Mouse (Mus musculus) liver (tissue): Measurements from ENCODE around the gene Rad52.

ENCODE experiments used
- DNase-seq: peaks from one replicate; pipeline ENCODE4 v3.0.0-alpha.2; 2020; ENCODE audit warnings: mixed read lengths

Rad52 gene

DNA sequence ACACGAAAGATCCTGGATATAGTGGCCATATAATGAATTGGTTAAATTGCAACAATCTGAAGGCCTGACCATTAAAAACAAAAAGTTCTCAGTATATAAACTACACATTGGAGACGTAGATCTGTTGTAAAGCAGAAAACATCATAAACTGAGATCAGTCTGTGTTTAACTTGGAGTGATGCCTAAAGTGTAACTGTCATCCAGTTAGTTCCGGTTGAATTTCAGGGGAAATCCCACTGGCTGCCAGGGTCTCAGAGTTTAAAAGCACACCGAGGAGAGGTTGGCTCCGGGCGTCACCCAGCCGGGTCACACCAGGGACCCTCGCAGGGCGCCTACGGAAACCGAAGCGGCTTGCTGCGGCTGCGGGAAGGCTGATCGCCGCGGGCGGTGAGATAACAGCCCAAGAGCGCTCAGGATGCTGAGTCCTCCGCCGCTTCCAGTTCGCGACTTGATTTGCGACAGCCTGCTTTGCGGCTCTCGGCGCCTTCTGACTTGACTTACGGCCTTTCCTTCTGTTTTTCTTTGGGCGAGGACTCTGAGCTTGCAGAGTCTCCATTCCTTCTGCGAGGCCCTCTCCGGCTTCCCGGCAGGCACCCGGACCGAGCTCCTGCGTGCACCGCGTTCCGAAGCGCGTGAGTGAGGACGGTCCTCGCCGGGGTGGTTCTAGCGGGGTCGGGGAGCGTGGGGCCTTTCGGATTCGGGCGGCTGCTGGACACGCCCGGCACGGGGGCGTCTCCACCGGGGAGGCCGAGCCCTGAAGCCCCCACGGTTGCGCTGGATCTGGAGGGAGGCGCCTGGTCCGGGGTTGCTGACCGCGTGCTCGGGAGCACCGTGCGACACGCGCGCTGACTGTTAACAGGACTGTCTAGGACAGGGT lies at the start of gene Rad52:
Rad52 (plus strand) TSS at position 495 of the 877 bp plus-strand sequence.
- peak; percentile 90 for DNase-seq

GRCm38 (mm10) chr6:119854156-119854555 lies 48.3 kb upstream of the Rad52 start:
- no peak for DNase-seq

DNA sequence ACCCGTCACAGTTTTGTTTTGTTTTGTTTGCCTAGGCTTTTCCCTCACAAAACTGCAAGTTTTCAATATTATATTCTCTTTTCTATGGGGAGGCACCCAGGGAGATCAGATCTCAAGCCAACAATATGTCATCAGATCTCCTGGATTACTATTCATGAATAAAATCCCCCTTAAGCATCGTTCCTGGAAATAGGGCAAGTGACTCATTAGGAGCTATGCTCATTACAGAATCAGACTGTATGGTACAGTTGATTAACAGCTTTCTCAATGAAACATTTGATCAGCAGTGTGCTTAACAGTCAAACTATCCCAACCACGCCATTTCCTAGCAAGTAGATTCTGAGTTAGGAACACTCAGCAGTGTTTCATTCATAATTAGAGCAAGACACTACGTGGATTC lies 47.0 kb upstream of the Rad52 start:
- no peak for DNase-seq

GRCm38 (mm10) chr6:119860236-119860635 lies 42.3 kb upstream of the Rad52 start:
- no peak for DNase-seq

- no peak for DNase-seq
Observed at GRCm38 (mm10) chr6:119861519-119861918, 41.0 kb upstream of the Rad52 start.

DNA sequence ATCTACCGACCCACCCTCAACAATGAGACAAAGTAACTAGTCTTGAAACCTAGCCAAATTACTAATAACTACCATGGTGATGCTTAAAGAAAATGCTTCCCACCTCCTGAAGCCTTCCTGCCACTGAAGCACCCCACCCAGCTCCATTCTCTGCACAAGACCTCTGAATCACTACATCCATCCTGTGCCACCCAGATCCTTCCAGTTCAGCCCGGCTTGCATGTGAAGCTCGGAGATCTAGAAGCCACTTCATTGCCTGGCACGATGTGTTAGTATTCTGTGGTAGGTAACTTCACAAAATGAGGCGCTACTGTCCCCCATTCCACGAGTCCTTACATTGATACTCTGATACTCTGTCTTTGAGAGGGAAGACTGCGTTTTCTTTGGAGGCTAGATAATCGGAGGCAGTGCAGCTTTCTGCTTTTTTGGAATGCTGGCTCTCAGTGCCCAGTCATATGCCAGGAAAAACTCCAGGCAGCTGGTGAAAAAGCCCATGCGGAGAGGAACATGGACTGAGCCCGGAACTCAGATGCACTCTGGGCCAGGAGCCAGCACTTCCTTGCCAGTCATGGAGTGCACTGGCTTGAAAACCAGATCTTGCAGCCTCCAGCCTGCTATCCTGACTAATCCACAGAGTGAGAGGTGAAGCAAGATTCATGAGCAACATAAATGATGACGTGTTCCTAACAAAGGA lies 38.0 kb upstream of the Rad52 start:
- DNase-seq, result no peak

DNA sequence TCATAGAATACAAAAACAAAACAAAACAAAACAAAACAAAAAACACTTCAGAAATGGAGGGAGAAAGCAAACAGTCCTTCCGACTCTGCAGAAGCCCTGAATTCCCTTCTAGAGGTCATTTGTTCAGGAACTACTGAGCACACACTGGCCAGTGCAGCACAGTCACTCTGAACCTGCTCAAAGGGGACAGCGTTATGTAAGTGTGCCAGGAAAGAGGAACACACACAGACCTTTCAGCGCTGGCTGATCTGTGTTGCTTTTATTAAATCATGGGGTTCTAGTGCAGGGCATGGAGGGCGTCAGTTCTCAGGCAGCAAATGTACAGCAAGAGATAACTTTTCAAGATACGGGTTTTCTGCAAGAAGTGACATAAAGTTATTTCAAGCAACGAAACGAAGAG lies 19.3 kb upstream of the Rad52 start:
- no peak for DNase-seq

DNA sequence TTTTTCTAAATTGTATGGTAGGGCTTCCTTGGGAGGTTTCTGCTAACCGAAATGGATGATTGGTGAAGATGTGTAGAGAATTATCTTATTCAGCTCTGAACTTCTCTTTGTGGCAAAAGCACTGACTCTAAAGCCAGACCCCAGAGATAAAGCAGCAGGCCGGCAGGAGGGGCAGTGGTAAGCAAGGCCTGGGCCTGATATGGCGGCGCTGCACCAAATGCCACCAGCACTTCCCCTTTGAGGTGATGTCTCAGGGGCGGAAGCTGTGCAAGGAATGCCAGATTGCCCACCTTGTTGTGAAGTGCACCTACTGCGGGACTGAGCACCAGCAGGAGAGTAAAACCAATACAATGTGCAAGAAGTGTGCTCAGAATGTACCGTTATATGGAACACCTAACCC lies 9.8 kb upstream of the Rad52 start:
- DNase-seq, result no peak

DNA sequence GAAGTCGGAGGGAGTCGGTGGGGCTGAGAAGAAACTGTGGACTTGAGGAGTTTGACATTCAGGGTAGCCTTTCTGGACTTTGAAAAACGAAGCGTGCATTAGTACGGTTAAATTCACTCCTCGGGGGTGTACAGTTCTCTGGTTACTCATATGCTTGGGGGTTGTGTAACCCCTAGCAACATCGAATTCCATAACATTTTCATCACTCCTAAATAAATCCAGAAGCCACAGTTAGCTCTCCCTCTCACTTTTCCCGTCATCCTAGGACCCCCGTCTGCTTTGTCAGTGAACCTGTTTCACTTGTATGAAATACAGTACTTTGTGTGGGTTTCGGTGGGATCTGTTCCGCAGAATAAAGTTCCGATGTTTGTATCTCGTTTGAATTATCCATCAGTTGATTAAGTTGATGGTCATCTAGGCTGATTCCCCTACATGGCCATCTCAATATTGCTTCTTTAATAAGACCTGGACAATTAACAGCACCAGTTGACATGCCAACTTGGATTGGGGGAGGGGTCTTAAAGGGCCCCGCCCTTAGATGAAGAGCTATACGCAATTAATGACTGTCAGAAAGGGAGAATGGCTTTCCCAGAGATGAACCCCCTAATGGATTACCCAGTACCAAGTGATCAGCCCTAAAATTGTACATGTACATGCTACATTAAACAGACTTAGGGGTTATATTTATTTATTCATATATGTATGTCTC lies 737 bp downstream of the Rad52 start:
- DNase-seq, result no peak

DNA sequence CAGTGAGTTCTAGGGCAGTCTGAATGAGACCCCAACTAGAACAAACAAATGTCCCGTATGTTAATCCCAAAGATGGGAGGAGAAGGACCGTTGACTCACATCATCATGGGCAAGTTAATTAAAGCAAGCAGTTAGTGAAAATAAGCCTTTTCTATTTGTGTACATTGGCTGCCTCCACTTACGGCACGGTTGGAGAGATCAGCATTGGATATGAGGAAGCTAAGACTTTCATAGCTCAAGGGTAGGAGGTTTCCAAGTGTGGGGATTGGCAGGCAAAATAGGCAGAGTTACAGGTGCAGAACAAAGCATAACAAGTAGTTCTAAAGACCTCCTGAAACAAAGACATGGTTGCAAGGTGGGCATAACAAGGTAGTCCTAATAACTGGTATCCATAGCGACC lies 3.0 kb downstream of the Rad52 start:
- DNase-seq, result no peak

DNA sequence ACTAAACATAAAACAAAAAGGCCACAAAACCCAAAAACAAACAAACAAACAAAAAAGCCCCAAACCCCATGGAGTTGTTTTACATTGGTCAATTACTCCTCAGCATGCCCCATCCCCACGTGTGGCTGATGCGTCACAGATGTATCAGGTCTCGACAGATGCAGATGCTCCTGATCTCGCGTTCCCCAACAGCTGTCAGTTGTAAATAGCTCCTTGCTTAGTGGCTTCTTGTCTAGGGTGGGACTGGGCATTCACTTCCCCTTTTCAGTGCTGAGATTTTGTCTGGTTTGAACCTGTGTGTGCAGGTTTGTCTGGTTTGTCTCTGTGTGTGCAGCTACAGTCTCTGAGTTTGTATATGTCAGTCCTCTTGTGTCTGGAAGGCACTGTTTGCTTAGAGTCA lies 9.5 kb downstream of the Rad52 start:
- DNase-seq, result no peak

DNA sequence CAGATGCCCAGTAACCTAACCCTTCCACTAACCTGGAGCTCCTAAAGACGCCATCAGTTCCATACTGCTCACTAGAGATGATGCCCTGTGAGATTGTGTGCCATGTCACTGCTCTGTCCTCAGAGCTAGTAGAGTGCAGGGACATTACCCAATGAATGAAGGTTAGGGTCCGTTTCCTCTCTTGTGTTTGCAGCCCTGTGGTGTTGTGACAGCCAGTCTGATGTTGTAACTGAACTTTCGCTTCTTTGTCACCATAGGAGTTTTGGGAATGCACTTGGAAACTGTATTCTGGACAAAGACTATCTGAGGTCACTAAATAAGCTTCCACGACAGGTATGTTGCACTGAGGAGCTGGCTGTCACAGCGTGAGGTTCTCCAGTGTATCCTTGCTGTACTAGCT lies 13.2 kb downstream of the Rad52 start:
- no peak for DNase-seq

- DNase-seq, result peak; percentile 42
Observed at GRCm38 (mm10) chr6:119918561-119919181, 16.2 kb downstream of the Rad52 start.

DNA sequence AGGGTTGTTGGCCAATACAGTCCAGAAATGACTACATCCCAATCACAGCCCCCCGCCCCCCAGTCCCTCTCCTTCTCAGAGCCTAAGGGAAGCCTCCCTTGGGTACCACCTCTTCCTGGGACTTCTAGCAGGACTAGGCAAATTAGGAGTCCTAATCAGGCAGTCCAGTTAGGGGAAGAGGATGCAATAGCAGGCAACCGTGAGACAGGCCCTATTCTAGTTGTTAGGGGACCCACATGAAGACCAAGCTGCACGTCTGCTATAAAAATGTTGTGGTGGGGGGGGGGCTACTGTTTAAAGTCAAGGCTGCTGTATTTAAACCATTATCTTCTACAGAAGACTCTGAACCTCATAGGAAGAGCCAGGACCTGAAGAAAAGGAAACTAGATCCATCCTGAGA lies 19.6 kb downstream of the Rad52 start:
- DNase-seq, result no peak

GRCm38 (mm10) chr6:119922544-119922943 lies 20.0 kb downstream of the Rad52 start:
- DNase-seq, result no peak

- no peak for DNase-seq
Observed at GRCm38 (mm10) chr6:119924235-119925005, 21.9 kb downstream of the Rad52 start.
